Mouse (Mus musculus): ENCODE measurements at regions not wholly inside any gene's neighbourhood (a gene's known extent, or its start where the extent isn't known, plus 50 kb on each side); places are given as distances from the start of the nearest gene placed in this dataset.

DNA sequence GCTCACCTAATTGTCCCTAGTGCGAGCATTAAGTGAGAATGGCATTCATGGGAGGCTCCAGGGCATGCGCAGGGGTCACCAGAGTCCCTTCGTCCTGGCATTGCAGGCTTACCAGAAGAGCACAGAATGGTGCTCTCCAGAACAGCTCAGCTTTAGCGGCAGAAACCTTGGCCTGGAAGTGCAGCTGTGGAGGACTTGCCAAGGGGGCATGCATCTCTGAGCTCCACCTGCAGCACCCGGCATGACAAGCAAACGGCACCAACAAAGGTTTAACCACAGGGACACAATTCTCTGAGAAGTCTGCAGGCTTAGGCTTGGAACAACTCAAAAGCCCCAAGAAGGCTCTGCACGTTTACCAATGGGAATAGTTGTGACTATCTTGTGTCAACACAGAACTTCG, 128.4 kb downstream of the Rpap3 start:
- DNase-seq (ENCODE audit: low spot score), result no peak

GRCm38 (mm10) chr15:97572639-97573038, 133.0 kb downstream of the Rpap3 start:
- DNase-seq (ENCODE audit: low spot score), result no peak

- DNase-seq (ENCODE audit: low spot score), result no peak
Measured at GRCm38 (mm10) chr15:97571885-97572284, 133.7 kb downstream of the Rpap3 start.

- no peak for DNase-seq (ENCODE audit: low spot score)
Measured at GRCm38 (mm10) chr15:97560096-97560495, 145.5 kb downstream of the Rpap3 start.

GRCm38 (mm10) chr15:97558725-97559124, 146.9 kb downstream of the Rpap3 start:
- DNase-seq (ENCODE audit: low spot score), result no peak

- no peak for DNase-seq (ENCODE audit: low spot score)
Measured at GRCm38 (mm10) chr15:97548354-97548753, 157.3 kb downstream of the Rpap3 start.

GRCm38 (mm10) chr15:97545034-97545433, 160.6 kb downstream of the Rpap3 start:
- DNase-seq (ENCODE audit: low spot score), result no peak

DNA sequence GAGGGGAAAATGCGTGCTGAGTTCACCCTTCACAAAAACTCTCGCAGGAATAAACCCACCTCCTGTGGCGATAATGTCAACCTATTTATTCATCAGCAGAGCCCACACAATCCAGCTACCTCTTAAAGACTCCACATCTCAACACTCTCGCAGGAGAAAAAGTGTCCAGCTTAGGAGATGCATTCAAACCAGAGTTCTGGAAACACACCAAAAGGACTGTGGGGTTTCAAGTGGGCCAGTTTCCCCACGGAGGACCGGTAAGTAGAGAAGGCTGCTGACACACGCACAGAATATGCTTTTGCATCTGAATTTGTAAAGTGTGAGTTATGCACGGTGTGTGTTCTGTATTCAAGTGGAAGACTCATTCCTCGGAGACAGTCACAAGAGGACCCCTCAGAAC, 164.0 kb downstream of the Rpap3 start:
- no peak for DNase-seq (ENCODE audit: low spot score)

GRCm38 (mm10) chr15:97536145-97536544, 169.5 kb downstream of the Rpap3 start:
- no peak for DNase-seq (ENCODE audit: low spot score)

DNA sequence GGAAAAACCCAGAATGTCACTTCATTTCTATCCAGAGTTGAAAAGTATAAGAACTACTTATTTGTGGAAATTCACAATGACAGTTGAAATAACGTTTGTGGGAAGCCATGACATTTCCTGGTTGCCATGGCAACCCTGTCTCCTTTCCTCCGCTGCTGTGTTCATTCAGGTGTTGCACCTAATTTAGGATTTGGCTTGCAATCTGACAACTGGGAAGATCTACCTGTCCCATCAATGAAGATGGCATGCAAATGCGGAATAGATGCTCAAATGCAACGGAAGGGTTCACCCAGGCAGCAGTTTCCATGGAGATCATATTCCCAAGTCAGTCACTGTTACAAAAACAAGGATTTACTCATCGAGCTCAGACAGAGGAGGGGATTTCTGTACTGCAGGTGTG, 170.7 kb downstream of the Rpap3 start:
- DNase-seq (ENCODE audit: low spot score), result no peak

DNA sequence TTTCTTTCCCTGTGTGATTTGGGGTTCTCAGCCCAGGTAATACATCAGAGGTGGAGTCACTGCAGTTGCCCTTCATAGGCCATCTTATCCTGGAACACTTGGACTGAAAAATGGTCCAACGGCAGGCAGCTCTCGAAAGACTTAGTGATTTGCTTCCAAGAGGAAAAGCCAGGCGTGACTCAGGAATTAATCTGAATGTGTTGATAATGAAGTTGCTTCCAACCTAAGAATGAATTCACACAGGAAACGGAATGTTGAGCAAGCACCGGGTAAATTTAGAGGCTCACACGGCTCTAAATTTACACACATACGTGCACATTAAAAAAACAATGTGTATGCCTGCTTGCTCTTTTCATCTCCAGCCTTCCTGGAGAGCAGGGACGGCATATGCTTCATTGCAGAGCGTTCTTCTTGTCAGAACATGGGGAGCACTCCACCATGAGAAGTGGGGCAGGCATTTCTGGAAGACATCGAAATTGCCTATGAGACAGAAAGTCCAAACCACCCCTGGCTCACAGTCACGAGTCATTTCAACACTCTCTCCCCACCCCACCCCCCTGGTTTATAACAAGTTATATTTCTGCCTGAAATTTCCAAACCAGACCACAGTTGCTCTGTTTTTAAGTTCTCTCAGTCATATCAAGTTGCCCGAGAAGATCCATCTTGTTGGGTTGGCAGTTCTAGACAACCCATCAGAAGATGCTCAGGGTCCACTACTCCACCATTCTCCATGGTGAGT, 171.9 kb downstream of the Rpap3 start:
- DNase-seq (ENCODE audit: low spot score), result no peak

DNA sequence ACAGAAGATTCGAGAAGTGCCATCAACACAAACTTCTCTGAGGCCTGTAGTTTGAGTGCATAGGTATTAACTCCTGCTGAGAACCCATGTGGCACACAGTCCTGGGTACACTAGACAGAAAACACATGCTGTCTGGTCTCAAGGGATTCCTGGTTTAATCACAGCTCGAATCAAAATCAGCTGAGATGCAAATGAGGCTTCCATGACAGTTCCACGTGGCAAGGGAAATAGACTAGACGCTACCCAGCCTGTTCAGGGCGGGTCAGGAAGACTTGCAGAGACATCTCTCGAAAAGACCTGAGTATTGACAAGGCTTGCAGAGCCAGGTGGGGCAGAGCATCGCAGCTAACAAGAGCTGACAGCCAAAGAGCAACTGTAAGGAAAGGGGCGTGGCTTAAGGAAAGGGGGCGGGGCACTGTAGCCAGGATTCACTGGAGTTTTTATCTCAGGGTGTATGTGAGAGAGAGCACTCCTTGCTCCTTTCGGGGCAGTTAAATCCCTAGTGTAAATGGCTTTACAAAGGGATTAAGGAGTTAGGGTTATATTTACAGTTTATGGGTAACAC, 173.2 kb downstream of the Rpap3 start:
- DNase-seq (ENCODE audit: low spot score), result no peak

DNA sequence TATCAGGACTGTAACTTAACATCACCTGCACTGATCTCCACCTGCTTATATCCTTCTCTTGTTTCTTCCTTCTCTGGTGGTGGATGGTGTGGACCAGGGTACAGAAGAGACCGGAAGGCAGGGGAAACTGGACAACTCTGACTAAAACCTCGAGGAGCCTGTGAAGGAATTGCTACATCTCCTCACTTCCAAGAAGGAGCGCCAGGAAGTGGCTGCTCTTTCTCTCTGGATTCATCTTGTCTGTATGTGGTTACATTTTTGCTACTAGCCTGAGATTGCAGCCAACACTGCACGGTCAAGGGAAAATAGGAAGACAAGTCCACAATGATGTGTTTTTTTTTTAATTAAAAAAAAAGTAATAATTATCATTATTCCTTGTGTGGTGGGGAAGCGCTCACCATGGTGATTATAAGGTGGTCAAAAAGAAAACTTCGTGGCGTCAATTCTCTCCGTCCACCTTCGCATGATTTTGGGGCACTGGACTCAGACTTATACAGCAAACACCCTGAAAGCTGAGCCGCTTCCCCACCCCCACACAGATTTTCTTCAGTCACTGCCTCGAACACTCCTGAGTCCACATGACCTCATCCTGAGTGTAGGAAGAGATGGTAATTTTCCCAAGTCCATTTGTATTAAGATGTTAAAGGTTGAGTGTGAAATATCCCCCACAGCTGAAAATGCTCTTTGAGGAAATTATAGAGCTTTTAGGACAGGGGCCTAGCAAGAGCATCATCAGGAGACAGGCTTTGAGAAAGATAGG, 177.2 kb downstream of the Rpap3 start:
- no peak for DNase-seq (ENCODE audit: low spot score)

DNA sequence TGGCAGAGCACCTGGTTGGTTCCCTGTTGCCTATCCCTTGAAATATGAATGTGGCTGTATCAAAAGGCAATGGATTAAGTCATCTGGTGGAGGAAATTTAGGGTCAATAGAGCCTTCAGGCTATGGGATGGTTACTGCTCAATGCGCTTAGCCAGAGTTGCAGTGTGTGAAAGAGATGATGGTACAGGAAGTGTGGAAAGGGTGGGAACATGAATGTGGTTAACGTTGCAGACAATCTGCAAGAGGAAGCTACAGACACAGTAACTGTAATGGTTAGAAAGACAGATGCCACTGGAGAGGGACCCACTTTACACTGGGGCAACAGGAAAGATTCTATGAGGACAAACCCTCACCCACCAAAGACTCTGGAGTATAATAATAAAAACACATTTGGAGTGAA, 185.2 kb downstream of the Rpap3 start:
- DNase-seq (ENCODE audit: low spot score), result no peak

DNA sequence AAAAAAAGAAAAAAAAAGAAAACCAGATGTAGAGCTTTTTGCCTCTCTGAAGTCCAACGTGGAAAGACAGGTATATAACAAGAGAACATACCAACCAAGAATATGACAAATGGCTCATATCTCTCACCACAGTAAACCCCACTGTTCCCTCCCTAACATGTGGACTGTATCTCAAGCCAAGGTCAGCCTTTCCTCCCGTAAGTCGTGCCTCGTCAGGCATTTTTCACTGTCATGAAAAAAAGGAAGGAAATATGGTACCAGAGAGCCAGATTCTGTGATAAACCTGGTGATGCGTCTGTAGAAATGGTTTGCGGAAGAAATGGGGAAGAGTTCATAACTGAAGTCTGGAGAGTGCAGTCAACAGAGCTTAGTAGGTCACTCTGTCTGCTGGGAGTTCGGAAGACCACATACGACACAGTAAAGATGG, 185.7 kb downstream of the Rpap3 start:
- no peak for DNase-seq (ENCODE audit: low spot score)

- no peak for DNase-seq (ENCODE audit: low spot score)
Measured at GRCm38 (mm10) chr15:97517926-97518325, 187.7 kb downstream of the Rpap3 start.

- DNase-seq (ENCODE audit: low spot score), result no peak
Measured at GRCm38 (mm10) chr15:97517188-97517587, 188.4 kb downstream of the Rpap3 start.

- DNase-seq (ENCODE audit: low spot score), result no peak
Measured at GRCm38 (mm10) chr15:97515773-97516172, 189.9 kb downstream of the Rpap3 start.

- no peak for DNase-seq (ENCODE audit: low spot score)
Measured at GRCm38 (mm10) chr15:97507656-97508306, 197.8 kb downstream of the Rpap3 start.

DNA sequence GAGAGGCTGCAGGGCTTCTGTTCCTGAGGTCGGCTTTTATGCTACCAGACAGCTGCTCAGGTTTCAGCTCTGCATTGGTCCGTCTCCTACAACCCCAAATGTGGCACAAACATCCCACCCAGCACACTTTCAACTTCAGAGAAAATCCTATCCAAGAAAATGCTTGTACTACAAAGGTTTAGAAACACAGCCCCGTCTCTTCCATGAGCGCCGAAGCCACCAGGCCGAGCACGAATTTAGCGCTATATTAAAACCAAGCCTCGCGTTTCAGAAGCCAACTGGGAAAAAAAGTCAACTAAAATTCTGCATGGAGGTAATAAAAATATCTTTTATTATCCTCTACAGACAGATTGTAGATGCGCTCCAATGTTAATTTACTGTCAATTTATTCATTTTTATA, 198.4 kb downstream of the Rpap3 start:
- DNase-seq (ENCODE audit: low spot score), result no peak

GRCm38 (mm10) chr15:97505715-97506114, 199.9 kb downstream of the Rpap3 start:
- no peak for DNase-seq (ENCODE audit: low spot score)

GRCm38 (mm10) chr15:97504325-97504724, 201.3 kb downstream of the Rpap3 start:
- DNase-seq (ENCODE audit: low spot score), result no peak
